Mouse (Mus musculus) MEL-GATA-1-ER (cell line): ENCODE measurements at regions not wholly inside any gene's neighbourhood (a gene's known extent, or its start where the extent isn't known, plus 50 kb on each side); places are given as distances from the start of the nearest gene placed in this dataset.

Experiments
- DNase-seq: peaks from one replicate; pipeline ENCODE4 v3.0.0-alpha.2; 2012; ENCODE audit warnings: low read depth; ENCODE audit errors: extremely low read depth

GRCm38 (mm10) chr15:62171167-62171566 is 1248.4 kb upstream of the A1bg start:
- DNase-seq = peak; percentile 39

- DNase-seq = no peak
These were observed 1247.5 kb upstream of the A1bg start for GRCm38 (mm10) chr15:62170337-62170736.

- DNase-seq = no peak
These were observed 1246.8 kb upstream of the A1bg start for GRCm38 (mm10) chr15:62169591-62170019.

- DNase-seq = no peak
These were observed 1246.3 kb upstream of the A1bg start for GRCm38 (mm10) chr15:62168958-62169590.

GRCm38 (mm10) chr15:62168522-62168921 is 1245.7 kb upstream of the A1bg start:
- DNase-seq = no peak

GRCm38 (mm10) chr15:62166786-62167185 is 1244.0 kb upstream of the A1bg start:
- DNase-seq = no peak

GRCm38 (mm10) chr15:62165826-62166500 is 1243.2 kb upstream of the A1bg start:
- no peak for DNase-seq

GRCm38 (mm10) chr15:62164766-62165410 is 1242.1 kb upstream of the A1bg start:
- DNase-seq = no peak

- DNase-seq = no peak
These were observed 1240.4 kb upstream of the A1bg start for GRCm38 (mm10) chr15:62163203-62163602.

GRCm38 (mm10) chr15:62162648-62163194 is 1239.9 kb upstream of the A1bg start:
- no peak for DNase-seq

- no peak for DNase-seq
These were observed 1239.3 kb upstream of the A1bg start for GRCm38 (mm10) chr15:62161975-62162647.

GRCm38 (mm10) chr15:62161061-62161460 is 1238.2 kb upstream of the A1bg start:
- no peak for DNase-seq

- DNase-seq = peak; percentile 99
These were observed 1236.3 kb upstream of the A1bg start for GRCm38 (mm10) chr15:62158875-62159675.

- no peak for DNase-seq
These were observed 1234.6 kb upstream of the A1bg start for GRCm38 (mm10) chr15:62157200-62158033.

GRCm38 (mm10) chr15:62153222-62153621 is 1230.4 kb upstream of the A1bg start:
- DNase-seq = no peak

- DNase-seq = peak; percentile 52
These were observed 1229.3 kb upstream of the A1bg start for GRCm38 (mm10) chr15:62152133-62152532.

GRCm38 (mm10) chr15:62151690-62152089 is 1228.9 kb upstream of the A1bg start:
- no peak for DNase-seq

- DNase-seq = no peak
These were observed 1227.5 kb upstream of the A1bg start for GRCm38 (mm10) chr15:62150296-62150695.

GRCm38 (mm10) chr15:62148680-62149237 is 1225.9 kb upstream of the A1bg start:
- DNase-seq = no peak
